Mouse (Mus musculus): ENCODE measurements around the gene Tmem175. TPM values are rescaled to one million over a fixed set of nuclear protein-coding genes. Genes with fewer than 3 reads are reported as not detected.
A peak's percentile ranks its signal among the peaks of the same experiment; 100 is the strongest.

Gene Tmem175
- total and polyA plus RNA-seq, 3 experiments, result 8.3 to 26.1 (median 9.6) TPM

DNA sequence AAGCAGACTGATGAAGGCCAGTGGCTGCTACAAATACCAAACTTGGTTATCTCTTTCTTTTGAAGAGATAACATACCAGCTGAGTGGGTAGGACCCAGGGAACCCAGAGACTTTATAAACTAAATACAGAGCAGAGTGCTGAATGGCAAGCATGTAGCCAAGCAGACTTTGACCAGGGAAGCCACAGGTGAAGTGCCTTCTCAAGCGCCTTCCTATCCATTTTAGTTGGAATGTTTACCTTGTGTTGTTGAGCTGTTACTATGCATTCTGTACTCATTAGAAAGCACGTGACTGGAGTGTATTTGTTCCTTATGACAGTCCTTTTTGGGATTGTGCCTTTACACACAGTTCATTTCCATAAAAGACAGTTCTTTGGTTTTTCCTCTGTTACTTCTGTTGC lies 14.1 kb downstream of the Tmem175 start:
- Histone ChIP-seq H3K27me3 (ENCODE audit: control insufficient read depth, insufficient read depth, low read length) (no peaks in the 10 kb centered on the region), H3K9ac (ENCODE audit: low read depth, low read length) (no peak overlapping the region), H3K4me3 (no peak overlapping the region), H3K36me3 (ENCODE audit: control insufficient read depth, insufficient read depth, low read length) (no peaks in the 10 kb centered on the region), H3K27ac (no peak overlapping the region), H3K4me1 (ENCODE audit: control insufficient read depth, insufficient read depth, low read length) (no peaks in the 10 kb centered on the region), H3K79me2 (replicated peaks; ENCODE audit: control insufficient read depth, insufficient read depth, low read length) (no peaks in the 10 kb centered on the region; the same call in 1 of the 2 replicates)
- no peak for DNase-seq
- WGBS, result 71% methylated on average over 2 of the region's 2 CpGs
- TF ChIP-seq CTCF (IDR thresholded peaks at IDR 0.05) (no peak), EP300 (IDR thresholded peaks at IDR 0.05; ENCODE audit: insufficient read depth, low read depth, low read length) (no peak), POLR2A (IDR thresholded peaks at IDR 0.05; ENCODE audit: insufficient read depth, low read depth, low read length) (no peak)
- intact Hi-C loops (cut with DNase I), result no loop called here

DNA sequence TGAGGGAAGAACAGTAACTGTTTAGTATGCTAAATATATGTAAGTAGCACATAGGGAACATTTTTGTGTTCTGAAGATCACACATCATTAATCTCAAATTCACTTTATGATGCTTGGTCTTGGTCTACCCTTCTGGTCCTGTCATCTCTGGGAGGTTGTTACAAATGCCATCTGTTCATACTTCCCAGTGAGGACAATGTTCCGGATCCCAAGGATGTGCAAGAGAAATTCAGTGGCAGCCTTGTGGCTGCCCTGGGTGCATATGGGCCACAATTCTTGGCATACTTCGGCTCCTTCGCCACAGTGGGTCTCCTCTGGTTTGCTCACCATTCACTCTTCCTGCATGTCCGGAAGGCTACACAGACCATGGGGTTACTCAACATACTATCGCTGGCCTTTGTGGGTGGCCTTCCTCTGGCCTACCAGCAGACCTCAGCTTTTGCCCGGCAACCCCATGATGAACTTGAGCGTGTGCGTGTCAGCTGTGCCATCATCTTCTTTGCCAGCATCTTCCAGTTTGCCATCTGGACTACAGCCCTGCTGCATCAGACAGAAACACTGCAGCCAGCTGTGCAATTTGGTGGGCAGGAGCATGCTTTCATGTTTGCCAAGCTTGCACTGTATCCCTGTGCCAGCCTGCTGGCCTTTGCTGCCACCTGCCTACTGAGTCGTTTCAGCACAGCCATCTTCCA lies 16.2 kb downstream of the Tmem175 start:
- TF ChIP-seq CTCF (IDR thresholded peaks at IDR 0.05), result peak; percentile 44
- TF ChIP-seq POLR2A (IDR thresholded peaks at IDR 0.05; ENCODE audit: insufficient read depth, low read depth, low read length), result no peak
- no peak for TF ChIP-seq EP300 (IDR thresholded peaks at IDR 0.05; ENCODE audit: insufficient read depth, low read depth, low read length)
- H3K36me3 ChIP-seq (ENCODE audit: control insufficient read depth, insufficient read depth, low read length), result no peaks in the 10 kb centered on the region
- no peaks in the 10 kb centered on the region for H3K27me3 ChIP-seq (ENCODE audit: control insufficient read depth, insufficient read depth, low read length)
- no peak for DNase-seq
- no peak overlapping the region for H3K27ac ChIP-seq
- H3K79me2 ChIP-seq (replicated peaks; ENCODE audit: control insufficient read depth, insufficient read depth, low read length), result no peaks in the 10 kb centered on the region; the same call in 1 of the 2 replicates
- intact Hi-C loops (cut with DNase I), result no loop called here
- H3K4me3 ChIP-seq, result no peak overlapping the region
- no peaks in the 10 kb centered on the region for H3K4me1 ChIP-seq (ENCODE audit: control insufficient read depth, insufficient read depth, low read length)
- no peak overlapping the region for H3K9ac ChIP-seq (ENCODE audit: low read depth, low read length)
- 81% methylated on average over 9 of the region's 9 CpGs for WGBS

DNA sequence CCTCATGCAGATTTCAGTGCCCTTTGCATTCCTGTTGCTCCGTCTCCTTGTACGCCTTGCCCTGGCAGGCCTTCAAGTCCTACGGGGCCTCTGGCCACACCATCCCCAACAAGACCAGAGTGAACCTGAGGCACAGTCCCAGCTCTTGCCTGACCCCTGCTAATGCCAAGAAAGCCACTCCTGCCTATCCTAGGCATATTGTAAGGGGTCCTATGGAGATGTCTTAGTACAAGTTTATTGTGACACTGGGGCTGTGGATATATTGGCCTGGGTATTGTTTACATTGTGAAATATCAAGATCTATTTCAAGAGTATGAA lies 16.7 kb downstream of the Tmem175 start:
- H3K4me1 ChIP-seq (ENCODE audit: control insufficient read depth, insufficient read depth, low read length), result no peaks in the 10 kb centered on the region
- no peak for DNase-seq
- H3K27me3 ChIP-seq (ENCODE audit: control insufficient read depth, insufficient read depth, low read length), result no peaks in the 10 kb centered on the region
- no peaks in the 10 kb centered on the region for H3K36me3 ChIP-seq (ENCODE audit: control insufficient read depth, insufficient read depth, low read length)
- H3K27ac ChIP-seq, result no peak overlapping the region
- TF ChIP-seq EP300 (IDR thresholded peaks at IDR 0.05; ENCODE audit: insufficient read depth, low read depth, low read length), result no peak
- TF ChIP-seq POLR2A (IDR thresholded peaks at IDR 0.05; ENCODE audit: insufficient read depth, low read depth, low read length), result no peak
- intact Hi-C loops (cut with DNase I), result no loop called here
- WGBS, result 58% methylated on average over 3 of the region's 3 CpGs
- no peak overlapping the region for H3K9ac ChIP-seq (ENCODE audit: low read depth, low read length)
- H3K4me3 ChIP-seq, result no peak overlapping the region
- H3K79me2 ChIP-seq (replicated peaks; ENCODE audit: control insufficient read depth, insufficient read depth, low read length), result no peaks in the 10 kb centered on the region; the same call in 1 of the 2 replicates

DNA sequence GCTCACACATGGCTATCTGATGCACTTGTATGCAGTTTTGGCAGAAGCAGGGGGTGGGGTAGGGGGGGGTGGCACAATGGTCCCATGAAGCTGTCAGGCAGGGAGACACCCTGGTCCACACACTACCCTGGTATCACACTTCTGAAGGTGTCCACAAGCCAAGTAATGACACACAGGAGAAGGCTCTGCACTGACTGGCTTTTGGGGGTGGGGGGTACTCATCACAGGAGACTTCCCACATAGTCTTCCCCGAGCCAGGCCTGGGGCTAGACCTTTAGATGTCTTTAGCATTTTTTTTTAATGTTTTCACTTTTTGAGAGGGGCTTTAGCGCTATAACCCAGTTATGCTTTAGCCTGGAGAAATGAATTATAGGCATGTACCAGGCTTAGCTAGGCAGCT lies 17.7 kb downstream of the Tmem175 start:
- Histone ChIP-seq H3K79me2 (replicated peaks; ENCODE audit: control insufficient read depth, insufficient read depth, low read length) (no peaks in the 10 kb centered on the region; the same call in 1 of the 2 replicates), H3K4me1 (ENCODE audit: control insufficient read depth, insufficient read depth, low read length) (no peaks in the 10 kb centered on the region), H3K36me3 (ENCODE audit: control insufficient read depth, insufficient read depth, low read length) (no peaks in the 10 kb centered on the region), H3K27ac (no peak overlapping the region), H3K4me3 (no peak overlapping the region), H3K27me3 (ENCODE audit: control insufficient read depth, insufficient read depth, low read length) (no peaks in the 10 kb centered on the region), H3K9ac (ENCODE audit: low read depth, low read length) (no peak overlapping the region)
- intact Hi-C loops (cut with DNase I), result no loop called here
- WGBS, result 90% methylated on average over 2 of the region's 2 CpGs
- DNase-seq, result no peak
- no peak for TF ChIP-seq CTCF (IDR thresholded peaks at IDR 0.05)
- TF ChIP-seq EP300 (IDR thresholded peaks at IDR 0.05; ENCODE audit: insufficient read depth, low read depth, low read length), result no peak
- no peak for TF ChIP-seq POLR2A (IDR thresholded peaks at IDR 0.05; ENCODE audit: insufficient read depth, low read depth, low read length)

DNA sequence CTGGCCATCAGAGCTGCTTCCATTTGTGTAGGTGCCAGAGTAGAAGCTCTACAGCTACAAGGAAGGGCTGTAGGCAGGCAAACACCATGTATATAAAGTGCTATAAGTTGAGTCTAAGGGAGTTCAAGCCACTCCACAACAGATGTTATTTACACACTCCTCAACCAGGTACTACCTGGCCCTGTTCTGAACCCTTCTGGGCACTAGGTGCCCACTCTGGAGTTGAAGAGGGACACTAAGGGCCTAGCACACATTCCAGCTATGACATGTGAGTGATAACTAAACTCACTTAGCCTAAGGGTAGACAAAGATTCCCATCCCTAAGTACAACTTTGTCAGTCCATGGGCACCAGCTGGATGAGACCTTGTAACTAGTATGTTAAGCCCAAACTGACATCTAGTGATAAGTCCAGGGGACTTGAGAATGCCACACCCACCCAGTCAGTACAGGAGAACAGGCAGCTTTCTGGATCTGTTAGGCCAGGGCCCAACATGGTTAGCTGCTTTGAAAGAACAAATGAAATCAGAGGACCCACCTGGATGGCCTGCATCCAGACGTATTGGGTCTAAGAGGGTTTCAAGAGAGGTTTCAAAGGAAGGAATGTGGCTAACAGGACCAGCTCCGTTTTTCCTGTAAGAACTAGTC lies 18.4 kb downstream of the Tmem175 start:
- no peak overlapping the region for H3K9ac ChIP-seq (ENCODE audit: low read depth, low read length)
- H3K27me3 ChIP-seq (ENCODE audit: control insufficient read depth, insufficient read depth, low read length), result no peaks in the 10 kb centered on the region
- intact Hi-C loops (cut with DNase I), result no loop called here
- no peaks in the 10 kb centered on the region for H3K4me1 ChIP-seq (ENCODE audit: control insufficient read depth, insufficient read depth, low read length)
- no peak overlapping the region for H3K27ac ChIP-seq
- H3K4me3 ChIP-seq, result no peak overlapping the region
- WGBS, result 88% methylated on average over 2 of the region's 2 CpGs
- no peaks in the 10 kb centered on the region for H3K79me2 ChIP-seq (replicated peaks; ENCODE audit: control insufficient read depth, insufficient read depth, low read length)
- no peak for DNase-seq
- no peaks in the 10 kb centered on the region for H3K36me3 ChIP-seq (ENCODE audit: control insufficient read depth, insufficient read depth, low read length)
- TF ChIP-seq EP300 (IDR thresholded peaks at IDR 0.05; ENCODE audit: insufficient read depth, low read depth, low read length) (no peak), POLR2A (IDR thresholded peaks at IDR 0.05; ENCODE audit: insufficient read depth, low read depth, low read length) (no peak), CTCF (IDR thresholded peaks at IDR 0.05) (no peak)

DNA sequence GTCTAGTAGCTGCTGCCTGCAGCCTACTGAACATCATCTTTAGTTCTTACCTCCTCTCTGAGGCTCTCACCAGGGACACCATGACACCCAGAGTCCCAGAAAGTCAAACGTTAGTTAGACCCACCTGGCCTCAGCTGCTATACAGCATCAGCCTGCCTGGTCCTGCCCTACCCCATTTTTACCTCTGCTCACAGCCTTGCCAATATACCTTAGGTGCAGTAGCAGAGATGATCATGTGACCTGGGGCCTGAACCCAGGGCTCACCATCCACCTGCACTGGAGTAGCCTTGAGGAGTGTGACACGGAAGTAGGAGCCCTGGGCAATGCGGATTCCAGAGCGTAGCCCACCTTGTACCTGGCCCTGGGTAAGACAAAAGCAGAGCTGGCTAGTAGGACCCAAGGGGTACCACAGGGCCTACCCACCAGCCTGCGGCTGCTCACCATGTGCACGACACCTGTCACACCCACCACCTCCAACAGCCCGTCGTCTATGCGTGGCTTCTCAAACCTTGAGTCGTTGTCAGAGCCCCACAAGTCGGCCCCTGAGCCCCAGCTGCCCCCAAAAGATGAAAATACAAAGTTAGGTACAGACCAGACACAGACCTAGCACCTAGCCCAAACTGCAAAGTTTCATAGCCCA lies 19.5 kb downstream of the Tmem175 start:
- no peak overlapping the region for H3K27ac ChIP-seq
- 90% methylated on average over 11 of the region's 11 CpGs for WGBS
- H3K9ac ChIP-seq (ENCODE audit: low read depth, low read length), result no peak overlapping the region
- DNase-seq, result no peak
- H3K4me3 ChIP-seq, result no peak overlapping the region
- H3K27me3 ChIP-seq (ENCODE audit: control insufficient read depth, insufficient read depth, low read length), result no peaks in the 10 kb centered on the region
- H3K36me3 ChIP-seq (ENCODE audit: control insufficient read depth, insufficient read depth, low read length), result no peaks in the 10 kb centered on the region
- no peaks in the 10 kb centered on the region for H3K79me2 ChIP-seq (replicated peaks; ENCODE audit: control insufficient read depth, insufficient read depth, low read length)
- intact Hi-C loops (cut with DNase I), result no loop called here
- TF ChIP-seq CTCF (IDR thresholded peaks at IDR 0.05) (no peak), POLR2A (IDR thresholded peaks at IDR 0.05; ENCODE audit: insufficient read depth, low read depth, low read length) (no peak), EP300 (IDR thresholded peaks at IDR 0.05; ENCODE audit: insufficient read depth, low read depth, low read length) (no peak)
- H3K4me1 ChIP-seq (ENCODE audit: control insufficient read depth, insufficient read depth, low read length), result no peaks in the 10 kb centered on the region

Data from heart, adult 2 months (tissue).